Comparison of ENCODE assay signal across 20 mouse cellular contexts in the genomic region with DNA sequence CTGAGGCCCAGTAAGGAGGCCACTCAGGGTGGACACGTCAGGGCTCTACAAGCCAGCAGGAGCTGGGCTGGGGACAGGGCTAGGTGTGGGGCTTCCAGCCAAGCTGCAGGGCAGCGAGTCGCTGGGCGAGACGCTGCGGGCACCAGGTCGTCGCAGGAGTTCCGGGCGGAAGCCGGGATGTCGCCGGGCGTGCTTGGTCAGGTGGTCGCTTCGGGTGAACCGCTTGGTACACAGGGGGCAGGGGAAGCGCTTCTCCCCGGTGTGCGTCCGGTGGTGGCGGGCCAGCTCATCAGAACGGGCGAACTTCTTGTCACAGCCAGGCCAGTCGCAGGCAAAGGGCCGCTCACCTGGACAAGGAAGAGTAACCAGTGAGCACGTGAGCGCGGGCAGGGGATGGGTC. TPM values are rescaled to one million over a fixed set of nuclear protein-coding genes. Genes with fewer than 3 reads are reported as not detected.
A peak's percentile ranks its signal among the peaks of the same experiment; 100 is the strongest.
DNase-seq lines count a peak whose midpoint lies in the region; ATAC-seq and TF ChIP-seq lines count a peak whose summit lies in the region.
"Had no signal": no experiment of that assay in that cellular context is flagged by ENCODE, and none has a peak within 500 bp of the region (broad histone marks: within the 10 kb centered on the region; RNA-seq: fewer than 3 reads in every experiment).

No protein-coding gene starts in this region.

- peaks cover 43% of the 10 kb centered on the region for H3K36me3 ChIP-seq in megakaryocyte, embryonic 14.5 days (replicated peaks; ENCODE audit: low read length)
- peaks cover 84% of the 10 kb centered on the region for H3K36me3 ChIP-seq in G1E (replicated peaks)
- H3K36me3 ChIP-seq in liver, embryonic 16.5 days (ENCODE audit: control insufficient read depth, insufficient read depth), result peaks cover 15% of the 10 kb centered on the region
- H3K36me3 ChIP-seq in midbrain, embryonic 11.5 days (ENCODE audit: control insufficient read depth, insufficient read depth, low read length), result 0 out of 2 replicates have a peak, but pooled peaks cover 2% of the 10 kb centered on the region

- 90% methylated on average over 29 of the region's 29 CpGs for WGBS in liver, embryonic 16.5 days (ENCODE audit: insufficient replicate concordance)
- 95% methylated on average over 29 of the region's 29 CpGs for WGBS in midbrain, embryonic 11.5 days

- H3K4me2 ChIP-seq in liver, embryonic 16.5 days (ENCODE audit: low read depth, low read length), result peak overlapping the region; percentile 57; the same call in 1 of the 2 replicates
- no peak overlapping the region for H3K4me2 ChIP-seq in midbrain, embryonic 11.5 days
- H3K4me2 ChIP-seq: forebrain, embryonic 15.5 days; midbrain, embryonic 13.5 days; neural tube, embryonic 13.5 days had no signal

- H3K4me1 ChIP-seq in megakaryocyte, embryonic 14.5 days, result peaks cover 72% of the 10 kb centered on the region
- peaks cover 80% of the 10 kb centered on the region for H3K4me1 ChIP-seq in G1E (ENCODE audit: insufficient read depth, low read depth, low read length)
- peaks cover 57% of the 10 kb centered on the region for H3K4me1 ChIP-seq in liver, embryonic 16.5 days (ENCODE audit: control insufficient read depth, low read depth, low read length)
- H3K4me1 ChIP-seq in midbrain, embryonic 11.5 days (ENCODE audit: control insufficient read depth, insufficient read depth, low read length), result peaks cover 20% of the 10 kb centered on the region

- H3K9me3 ChIP-seq in megakaryocyte, embryonic 14.5 days, result no peaks in the 10 kb centered on the region
- H3K9me3 ChIP-seq in G1E (replicated peaks), result no peaks in the 10 kb centered on the region
- no peaks in the 10 kb centered on the region for H3K9me3 ChIP-seq in liver, embryonic 16.5 days (replicated peaks; ENCODE audit: control insufficient read depth, low read length)
- no peaks in the 10 kb centered on the region for H3K9me3 ChIP-seq in midbrain, embryonic 11.5 days (ENCODE audit: control insufficient read depth, low read length)
- H3K9me3 ChIP-seq: forebrain, embryonic 15.5 days; heart, embryonic 13.5 days; limb, embryonic 10.5 days; midbrain, embryonic 13.5 days; neural tube, embryonic 13.5 days had no signal

- H3K27me3 ChIP-seq in megakaryocyte, embryonic 14.5 days (replicated peaks), result no peaks in the 10 kb centered on the region
- H3K27me3 ChIP-seq in G1E (ENCODE audit: insufficient read depth, low read length), result no peaks in the 10 kb centered on the region
- H3K27me3 ChIP-seq in liver, embryonic 16.5 days (ENCODE audit: control insufficient read depth, insufficient read depth, low read depth, low read length), result no peaks in the 10 kb centered on the region
- H3K27me3 ChIP-seq in midbrain, embryonic 11.5 days (ENCODE audit: control insufficient read depth, insufficient read depth, low read length), result no peaks in the 10 kb centered on the region
- H3K27me3 ChIP-seq: forebrain, embryonic 15.5 days; heart, embryonic 13.5 days; midbrain, embryonic 13.5 days; neural tube, embryonic 13.5 days had no signal

- H3K9ac ChIP-seq in liver, embryonic 16.5 days (ENCODE audit: low read depth, low read length), result no peak overlapping the region
- no peak overlapping the region for H3K9ac ChIP-seq in midbrain, embryonic 11.5 days (ENCODE audit: low read length)
- H3K9ac ChIP-seq: forebrain, embryonic 15.5 days; midbrain, embryonic 13.5 days; neural tube, embryonic 13.5 days had no signal

- peak overlapping the region; percentile 89 for H3K4me3 ChIP-seq in megakaryocyte, embryonic 14.5 days (replicated peaks)
- H3K4me3 ChIP-seq in G1E (ENCODE audit: low read depth, low read length), result peak overlapping the region; percentile 70
- H3K4me3 ChIP-seq in liver, embryonic 16.5 days (ENCODE audit: low read depth, low read length), result no peak overlapping the region
- no peak overlapping the region for H3K4me3 ChIP-seq in midbrain, embryonic 11.5 days (ENCODE audit: low read depth, low read length)
- H3K4me3 ChIP-seq: forebrain, embryonic 15.5 days; midbrain, embryonic 13.5 days; neural tube, embryonic 13.5 days had no signal

- peak; percentile 11 for DNase-seq in gastrocnemius, postnatal 25 days
- DNase-seq in gastrocnemius, adult 18-20 months (ENCODE audit: low spot score), result no peak
- DNase-seq in G1E (ENCODE audit: low spot score), result no peak
- DNase-seq in lung, postnatal 4 days, result no peak
- no peak for DNase-seq in midbrain, embryonic 11.5 days (ENCODE audit: low spot score, missing footprints)
- DNase-seq: adrenal gland, postnatal 25 days; cerebellum, adult 11-12 months; cerebellum, postnatal 36 days; thymus, adult 18-20 months had no signal

- TF ChIP-seq CTCF in G1E (IDR thresholded peaks at IDR 0.05; ENCODE audit: low read depth, low read length), result no peak

- no peak overlapping the region; the same call in 1 of the 2 replicates for H3K27ac ChIP-seq in liver, embryonic 16.5 days (ENCODE audit: low read length)
- no peak overlapping the region for H3K27ac ChIP-seq in midbrain, embryonic 11.5 days (ENCODE audit: low read depth, low read length)
- H3K27ac ChIP-seq: forebrain, embryonic 15.5 days; heart, embryonic 13.5 days; midbrain, embryonic 13.5 days; neural tube, embryonic 13.5 days had no signal

- ATAC-seq in megakaryocyte, adult 5-6 weeks (ENCODE audit: poor library complexity, severe bottlenecking), result no peak
- ATAC-seq in G1E (ENCODE audit: extremely low read depth, insufficient number of reproducible peaks, low FRiP score, poor library complexity, severe bottlenecking), result no peak
- no peak for ATAC-seq in liver, embryonic 16.5 days (ENCODE audit: low read depth)
- ATAC-seq in midbrain, embryonic 11.5 days (ENCODE audit: low FRiP score), result no peak
- ATAC-seq: forebrain, embryonic 15.5 days; midbrain, embryonic 13.5 days had no signal

RNA-seq across cellular contexts. Expression of gene Rexo1, which starts 7.5 kb away (rescaled TPM):
- 1 to 10 TPM; 8.4 to 9.3 TPM for total RNA-seq in gastrocnemius, postnatal 25 days (2021)
- total RNA-seq in gastrocnemius, adult 18-20 months (2021), result 10 to 100 TPM in 1 of 2 experiments, 1 to 10 TPM in 1; 9.6 to 11.1 TPM
- polyA plus RNA-seq in megakaryocyte, embryonic 14.5 days (2012; ENCODE audit: insufficient read depth, low replicate concordance), result 81.2 and 149 TPM in 2 replicates
- total RNA-seq in megakaryocyte, adult 5-6 weeks (2015), result 35.9 and 41.5 TPM in 2 replicates
- 19.4 and 19.9 TPM in 2 replicates for total RNA-seq in megakaryocyte, adult 5-6 weeks (2017)
- 62.1 and 68.3 TPM in 2 replicates for total RNA-seq in G1E (2014; fragmentation: Nextera tagmentation)
- total RNA-seq in G1E (2017), result 10.9 and 14.3 TPM in 2 replicates
- polyA plus RNA-seq in G1E (2012), result 148 and 173 TPM in 2 replicates
- 10.9 and 12.1 TPM in 2 replicates for polyA plus RNA-seq in liver, embryonic 16.5 days (2015; fragmentation: Nextera tagmentation; extraction: Ambion mirVana)
- 21.6 and 23.5 TPM in 2 replicates for polyA plus RNA-seq in midbrain, embryonic 11.5 days (2014; fragmentation: Nextera tagmentation; extraction: Ambion mirVana)

RNA-seq across cellular contexts. Expression of gene Klf16, which starts 8.2 kb away (rescaled TPM):
- total RNA-seq in gastrocnemius, postnatal 25 days (2021), result 1 to 10 TPM; 1.2 to 2.0 TPM
- total RNA-seq in gastrocnemius, adult 18-20 months (2021), result 1 to 10 TPM; 1.5 to 1.9 TPM
- polyA plus RNA-seq in megakaryocyte, embryonic 14.5 days (2012; ENCODE audit: insufficient read depth, low replicate concordance), result 35.6 and 98.1 TPM in 2 replicates
- total RNA-seq in megakaryocyte, adult 5-6 weeks (2015), result 2.6 and 3.3 TPM in 2 replicates
- total RNA-seq in megakaryocyte, adult 5-6 weeks (2017), result 3.9 and 5.3 TPM in 2 replicates
- total RNA-seq in G1E (2014; fragmentation: Nextera tagmentation) (10.8 and 14.0 TPM in 2 replicates), G1E (2017) (6.1 and 8.1 TPM in 2 replicates)
- polyA plus RNA-seq in G1E (2012), result 105 and 141 TPM in 2 replicates
- 9.6 and 10.7 TPM in 2 replicates for polyA plus RNA-seq in liver, embryonic 16.5 days (2015; fragmentation: Nextera tagmentation; extraction: Ambion mirVana)
- polyA plus RNA-seq in midbrain, embryonic 11.5 days (2014; fragmentation: Nextera tagmentation; extraction: Ambion mirVana), result 3.1 and 3.2 TPM in 2 replicates

RNA-seq across cellular contexts. Expression of gene Abhd17a, which starts 21.3 kb away (rescaled TPM):
- 10 to 100 TPM; 53.8 to 58.8 TPM for total RNA-seq in gastrocnemius, postnatal 25 days (2021)
- 10 to 100 TPM; 62.4 to 64.3 TPM for total RNA-seq in gastrocnemius, adult 18-20 months (2021)
- 581 and 2,064 TPM in 2 replicates for polyA plus RNA-seq in megakaryocyte, embryonic 14.5 days (2012; ENCODE audit: insufficient read depth, low replicate concordance)
- total RNA-seq in megakaryocyte, adult 5-6 weeks (2015), result 64.8 and 82.1 TPM in 2 replicates
- total RNA-seq in megakaryocyte, adult 5-6 weeks (2017), result 21.7 and 31.6 TPM in 2 replicates
- total RNA-seq in G1E (2014; fragmentation: Nextera tagmentation) (12.4 and 14.6 TPM in 2 replicates), G1E (2017) (37.8 and 44.0 TPM in 2 replicates)
- 574 and 928 TPM in 2 replicates for polyA plus RNA-seq in G1E (2012)
- polyA plus RNA-seq in liver, embryonic 16.5 days (2015; fragmentation: Nextera tagmentation; extraction: Ambion mirVana), result 31.4 and 35.9 TPM in 2 replicates
- polyA plus RNA-seq in midbrain, embryonic 11.5 days (2014; fragmentation: Nextera tagmentation; extraction: Ambion mirVana), result 90.8 and 109 TPM in 2 replicates

RNA-seq across cellular contexts. Expression of gene Atp8b3, which starts 30.0 kb away (rescaled TPM):
- not detected for total RNA-seq in gastrocnemius, postnatal 25 days (2021)
- total RNA-seq in gastrocnemius, adult 18-20 months (2021), result not detected
- 0.49 TPM in 1 of 2 replicates, not detected in the other for polyA plus RNA-seq in megakaryocyte, embryonic 14.5 days (2012; ENCODE audit: insufficient read depth, low replicate concordance)
- total RNA-seq in megakaryocyte, adult 5-6 weeks (2015), result not detected in 2 replicates
- not detected in 2 replicates for total RNA-seq in megakaryocyte, adult 5-6 weeks (2017)
- not detected in 2 replicates for total RNA-seq in G1E (2014; fragmentation: Nextera tagmentation)
- total RNA-seq in G1E (2017), result 0.05 and 0.06 TPM in 2 replicates
- polyA plus RNA-seq in G1E (2012), result 0.02 TPM in 1 of 2 replicates, not detected in the other
- polyA plus RNA-seq in liver, embryonic 16.5 days (2015; fragmentation: Nextera tagmentation; extraction: Ambion mirVana), result 0.02 TPM in 1 of 2 replicates, not detected in the other
- polyA plus RNA-seq in midbrain, embryonic 11.5 days (2014; fragmentation: Nextera tagmentation; extraction: Ambion mirVana), result 0.81 and 1.2 TPM in 2 replicates
- total RNA-seq: granulocyte monocyte progenitor cell, adult 5-6 weeks; heart, postnatal 25 days; MEL had no signal

RNA-seq across cellular contexts. Expression of gene Scamp4, which starts 33.8 kb away (rescaled TPM):
- 10 to 100 TPM; 14.3 to 18.4 TPM for total RNA-seq in gastrocnemius, postnatal 25 days (2021)
- 10 to 100 TPM; 19.0 to 20.1 TPM for total RNA-seq in gastrocnemius, adult 18-20 months (2021)
- 19.2 and 31.4 TPM in 2 replicates for polyA plus RNA-seq in megakaryocyte, embryonic 14.5 days (2012; ENCODE audit: insufficient read depth, low replicate concordance)
- 16.9 and 22.3 TPM in 2 replicates for total RNA-seq in megakaryocyte, adult 5-6 weeks (2015)
- 4.8 and 11.4 TPM in 2 replicates for total RNA-seq in megakaryocyte, adult 5-6 weeks (2017)
- total RNA-seq in G1E (2014; fragmentation: Nextera tagmentation), result 37.5 and 39.4 TPM in 2 replicates
- total RNA-seq in G1E (2017), result 12.7 and 12.9 TPM in 2 replicates
- polyA plus RNA-seq in G1E (2012), result 72.8 and 87.0 TPM in 2 replicates
- 35.3 and 38.3 TPM in 2 replicates for polyA plus RNA-seq in liver, embryonic 16.5 days (2015; fragmentation: Nextera tagmentation; extraction: Ambion mirVana)
- 60.2 and 62.3 TPM in 2 replicates for polyA plus RNA-seq in midbrain, embryonic 11.5 days (2014; fragmentation: Nextera tagmentation; extraction: Ambion mirVana)

Comparison
In these comparisons a context has a peak if more than half of its experiments do, and no peak if none do; other contexts are left out.
1. H3K4me3 ChIP-seq: peak in megakaryocyte, embryonic 14.5 days (single experiment) and G1E (single experiment); none in liver, embryonic 16.5 days (single experiment) and midbrain, embryonic 11.5 days (single experiment).